Mouse (Mus musculus) erythroblast, embryonic 14.5 days (primary cell): Measurements from ENCODE around the gene Agrn.

Experiments
- GATA1 ChIP-seq: IDR thresholded peaks from 2 replicates; pipeline ENCODE4 v1.6.1; 2012; ENCODE audit warnings: low read length, inconsistent platforms, mixed read lengths
- TAL1 ChIP-seq: IDR thresholded peaks from 3 replicates; pipeline ENCODE4 v1.6.1; 2012; ENCODE audit warnings: low read length, inconsistent platforms, mixed read lengths

- no peak for TF ChIP-seq TAL1
- TF ChIP-seq GATA1, result no peak
Measured at GRCm38 (mm10) chr4:156208872-156209271, 11.6 kb upstream of the Agrn start.
